Mouse (Mus musculus): ENCODE data around the gene Hormad2.

GRCm38 (mm10) chr11:4352637-4353036, 88.3 kb downstream of the Hormad2 start:
- no peak for TF ChIP-seq POLR2A (IDR thresholded peaks at IDR 0.05; ENCODE audit: insufficient read depth, low read depth, low read length)
- TF ChIP-seq CTCF (IDR thresholded peaks at IDR 0.05; ENCODE audit: insufficient read depth, low read depth, low read length) = no peak

Data from olfactory bulb, adult 2 months (tissue).